Mouse (Mus musculus): ENCODE data around the gene Slc41a2. TPM values are rescaled to one million over a fixed set of nuclear protein-coding genes. Genes with fewer than 3 reads are reported as not detected.

The Slc41a2 gene
- polyA plus RNA-seq, 1 experiment from 2014 or later: 12.4 TPM

- 25% methylated on average over 7 of the region's 7 CpGs for WGBS
- Histone ChIP-seq H3K4me3 (no peak overlapping the region), H3K36me3 (no peaks in the 10 kb centered on the region), H3K9me3 (no peaks in the 10 kb centered on the region), H3K9ac (no peak overlapping the region), H3K27me3 (no peaks in the 10 kb centered on the region), H3K4me1 (replicated peaks) (no peaks in the 10 kb centered on the region), H3K27ac (replicated peaks) (no peak overlapping the region), H3K4me2 (no peak overlapping the region)
- ATAC-seq (ENCODE audit: low FRiP score, low read depth): no peak
These were observed 9.8 kb upstream of the Slc41a2 start for GRCm38 (mm10) chr10:83347494-83347893.

GRCm38 (mm10) chr10:83346359-83346736 is 8.7 kb upstream of the Slc41a2 start:
- Histone ChIP-seq H3K27ac (replicated peaks) (no peak overlapping the region), H3K27me3 (no peaks in the 10 kb centered on the region), H3K9ac (no peak overlapping the region), H3K4me3 (no peak overlapping the region), H3K36me3 (no peaks in the 10 kb centered on the region), H3K9me3 (no peaks in the 10 kb centered on the region), H3K4me1 (replicated peaks) (no peaks in the 10 kb centered on the region), H3K4me2 (no peak overlapping the region)
- ATAC-seq (ENCODE audit: low FRiP score, low read depth): no peak
- WGBS: 84% methylated on average over 5 of the region's 5 CpGs

- Histone ChIP-seq H3K4me2 (no peak overlapping the region), H3K4me1 (replicated peaks) (no peaks in the 10 kb centered on the region), H3K4me3 (no peak overlapping the region), H3K27ac (replicated peaks) (no peak overlapping the region), H3K36me3 (no peaks in the 10 kb centered on the region), H3K27me3 (no peaks in the 10 kb centered on the region), H3K9ac (no peak overlapping the region), H3K9me3 (no peaks in the 10 kb centered on the region)
- WGBS: 38% methylated on average over 7 of the region's 7 CpGs
- no peak for ATAC-seq (ENCODE audit: low FRiP score, low read depth)
These were observed 8.1 kb upstream of the Slc41a2 start for GRCm38 (mm10) chr10:83345693-83346358.

- Histone ChIP-seq H3K36me3 (no peaks in the 10 kb centered on the region), H3K27ac (replicated peaks) (no peak overlapping the region), H3K4me3 (no peak overlapping the region), H3K4me2 (no peak overlapping the region), H3K4me1 (replicated peaks) (no peaks in the 10 kb centered on the region), H3K9ac (no peak overlapping the region), H3K27me3 (no peaks in the 10 kb centered on the region), H3K9me3 (no peaks in the 10 kb centered on the region)
- ATAC-seq (ENCODE audit: low FRiP score, low read depth): no peak
- 52% methylated on average over 2 of the region's 2 CpGs for WGBS
These were observed 6.4 kb upstream of the Slc41a2 start for GRCm38 (mm10) chr10:83343828-83344685.

- Histone ChIP-seq H3K4me1 (replicated peaks) (no peaks in the 10 kb centered on the region), H3K27ac (replicated peaks) (no peak overlapping the region), H3K9me3 (no peaks in the 10 kb centered on the region), H3K36me3 (no peaks in the 10 kb centered on the region), H3K27me3 (0 out of 2 replicates have a peak, but pooled peaks cover 3% of the 10 kb centered on the region), H3K4me3 (no peak overlapping the region), H3K4me2 (no peak overlapping the region), H3K9ac (no peak overlapping the region)
- ATAC-seq (ENCODE audit: low FRiP score, low read depth): no peak
- WGBS: 87% methylated on average over 5 of the region's 5 CpGs
These were observed 5.5 kb upstream of the Slc41a2 start for GRCm38 (mm10) chr10:83343171-83343570.

- Histone ChIP-seq H3K27ac (replicated peaks) (no peak overlapping the region), H3K4me1 (replicated peaks) (peaks cover 6% of the 10 kb centered on the region; the same call in 1 of the 2 replicates), H3K4me2 (no peak overlapping the region), H3K4me3 (no peak overlapping the region), H3K36me3 (no peaks in the 10 kb centered on the region), H3K9me3 (no peaks in the 10 kb centered on the region), H3K27me3 (0 out of 2 replicates have a peak, but pooled peaks cover 3% of the 10 kb centered on the region), H3K9ac (no peak overlapping the region)
- 49% methylated on average over 2 of the region's 2 CpGs for WGBS
- ATAC-seq (ENCODE audit: low FRiP score, low read depth): no peak
These were observed 3.5 kb upstream of the Slc41a2 start for GRCm38 (mm10) chr10:83341226-83341625.

GRCm38 (mm10) chr10:83337971-83338598 is 403 bp upstream of the Slc41a2 start:
- 48% methylated on average over 8 of the region's 9 CpGs for WGBS
- Histone ChIP-seq H3K36me3 (no peaks in the 10 kb centered on the region), H3K9me3 (no peaks in the 10 kb centered on the region), H3K27me3 (0 out of 2 replicates have a peak, but pooled peaks cover 9% of the 10 kb centered on the region), H3K4me1 (replicated peaks) (peaks cover 12% of the 10 kb centered on the region; the same call in 1 of the 2 replicates), H3K27ac (replicated peaks) (peak overlapping the region; percentile 88), H3K9ac (peak overlapping the region; percentile 97), H3K4me3 (peak overlapping the region; percentile 90), H3K4me2 (peak overlapping the region; percentile 66)
- no peak for ATAC-seq (ENCODE audit: low FRiP score, low read depth)

GRCm38 (mm10) chr10:83336336-83336735 is 1.3 kb downstream of the Slc41a2 start:
- H3K4me3 ChIP-seq: peak overlapping the region; percentile 90
- H3K9me3 ChIP-seq: no peaks in the 10 kb centered on the region
- H3K36me3 ChIP-seq: no peaks in the 10 kb centered on the region
- 0 out of 2 replicates have a peak, but pooled peaks cover 9% of the 10 kb centered on the region for H3K27me3 ChIP-seq
- H3K4me2 ChIP-seq: peak overlapping the region; percentile 66
- WGBS: 22% methylated on average over 7 of the region's 7 CpGs
- no peak overlapping the region for H3K9ac ChIP-seq
- no peak overlapping the region for H3K27ac ChIP-seq (replicated peaks)
- peaks cover 12% of the 10 kb centered on the region; the same call in 1 of the 2 replicates for H3K4me1 ChIP-seq (replicated peaks)
- ATAC-seq (ENCODE audit: low FRiP score, low read depth): no peak

GRCm38 (mm10) chr10:83332581-83332980 is 5.1 kb downstream of the Slc41a2 start:
- no peak overlapping the region for H3K4me2 ChIP-seq
- no peak overlapping the region for H3K9ac ChIP-seq
- no peak overlapping the region for H3K27ac ChIP-seq (replicated peaks)
- no peak overlapping the region for H3K4me3 ChIP-seq
- H3K27me3 ChIP-seq: 0 out of 2 replicates have a peak, but pooled peaks cover 6% of the 10 kb centered on the region
- no peak for ATAC-seq (ENCODE audit: low FRiP score, low read depth)
- H3K36me3 ChIP-seq: no peaks in the 10 kb centered on the region
- no peaks in the 10 kb centered on the region for H3K9me3 ChIP-seq
- WGBS: 88% methylated on average over 11 of the region's 11 CpGs
- peaks cover 9% of the 10 kb centered on the region; the same call in 1 of the 2 replicates for H3K4me1 ChIP-seq (replicated peaks)

GRCm38 (mm10) chr10:83331811-83332210 is 5.9 kb downstream of the Slc41a2 start:
- H3K4me2 ChIP-seq: no peak overlapping the region
- H3K36me3 ChIP-seq: no peaks in the 10 kb centered on the region
- no peak overlapping the region for H3K27ac ChIP-seq (replicated peaks)
- H3K4me1 ChIP-seq (replicated peaks): peaks cover 9% of the 10 kb centered on the region; the same call in 1 of the 2 replicates
- H3K4me3 ChIP-seq: no peak overlapping the region
- no peak for ATAC-seq (ENCODE audit: low FRiP score, low read depth)
- H3K9ac ChIP-seq: no peak overlapping the region
- 0 out of 2 replicates have a peak, but pooled peaks cover 6% of the 10 kb centered on the region for H3K27me3 ChIP-seq
- H3K9me3 ChIP-seq: no peaks in the 10 kb centered on the region
- WGBS: 96% methylated on average over 5 of the region's 5 CpGs

GRCm38 (mm10) chr10:83330336-83330735 is 7.3 kb downstream of the Slc41a2 start:
- Histone ChIP-seq H3K9ac (no peak overlapping the region), H3K9me3 (no peaks in the 10 kb centered on the region), H3K36me3 (no peaks in the 10 kb centered on the region), H3K4me2 (no peak overlapping the region), H3K4me3 (no peak overlapping the region), H3K27ac (replicated peaks) (no peak overlapping the region), H3K4me1 (replicated peaks) (no peaks in the 10 kb centered on the region), H3K27me3 (0 out of 2 replicates have a peak, but pooled peaks cover 6% of the 10 kb centered on the region)
- no peak for ATAC-seq (ENCODE audit: low FRiP score, low read depth)
- 80% methylated on average over 6 of the region's 6 CpGs for WGBS

GRCm38 (mm10) chr10:83328791-83329190 is 8.9 kb downstream of the Slc41a2 start:
- WGBS: 70% methylated on average over 5 of the region's 5 CpGs
- H3K36me3 ChIP-seq: no peaks in the 10 kb centered on the region
- no peak overlapping the region for H3K4me3 ChIP-seq
- no peak overlapping the region for H3K9ac ChIP-seq
- no peaks in the 10 kb centered on the region for H3K4me1 ChIP-seq (replicated peaks)
- no peak overlapping the region for H3K4me2 ChIP-seq
- ATAC-seq (ENCODE audit: low FRiP score, low read depth): no peak
- no peak overlapping the region for H3K27ac ChIP-seq (replicated peaks)
- no peaks in the 10 kb centered on the region for H3K27me3 ChIP-seq
- no peaks in the 10 kb centered on the region for H3K9me3 ChIP-seq

Measured in hindbrain, embryonic 15.5 days (tissue).